Mouse (Mus musculus): Measurements from ENCODE around the gene Hhex. TPM values are rescaled to one million over a fixed set of nuclear protein-coding genes. Genes with fewer than 3 reads are reported as not detected.
A peak's percentile ranks its signal among the peaks of the same experiment; 100 is the strongest.

The Hhex gene
- total RNA-seq, 2 experiments from 2014 or later = 6.9 to 9.6 TPM

GRCm38 (mm10) chr19:37443631-37444140, 9.1 kb downstream of the Hhex start:
- intact Hi-C loops (cut with DNase I) = no loop called here
- no peak for DNase-seq

- DNase-seq = no peak
- intact Hi-C loops (cut with DNase I) = no loop called here
These were observed 13.6 kb downstream of the Hhex start for GRCm38 (mm10) chr19:37448212-37448611.

GRCm38 (mm10) chr19:37449246-37449645, 14.6 kb downstream of the Hhex start:
- DNase-seq = no peak
- intact Hi-C loops (cut with DNase I) = no loop called here

- intact Hi-C loops (cut with DNase I) = no loop called here
- no peak for DNase-seq
These were observed 20.9 kb downstream of the Hhex start for GRCm38 (mm10) chr19:37455528-37455927.

GRCm38 (mm10) chr19:37455961-37456360, 21.4 kb downstream of the Hhex start:
- no peak for DNase-seq

GRCm38 (mm10) chr19:37458013-37458412, 23.4 kb downstream of the Hhex start:
- intact Hi-C loops (cut with DNase I) = no loop called here
- DNase-seq = no peak

More at GRCm38 (mm10) chr19:37455961-37456360, 21.4 kb downstream of the Hhex start:
- intact Hi-C loops (cut with DNase I) = no loop called here

- intact Hi-C loops (cut with DNase I) = no loop called here
- no peak for DNase-seq
These were observed 31.8 kb downstream of the Hhex start for GRCm38 (mm10) chr19:37466403-37466802.

GRCm38 (mm10) chr19:37466978-37467377, 32.4 kb downstream of the Hhex start:
- intact Hi-C loops (cut with DNase I) = no loop called here
- DNase-seq = no peak

GRCm38 (mm10) chr19:37468841-37469566, 34.4 kb downstream of the Hhex start:
- DNase-seq = no peak
- intact Hi-C loops (cut with DNase I) = no loop called here

- intact Hi-C loops (cut with DNase I) = no loop called here
- no peak for DNase-seq
These were observed 37.1 kb downstream of the Hhex start for GRCm38 (mm10) chr19:37471680-37472079.

- no peak for DNase-seq
- intact Hi-C loops (cut with DNase I) = no loop called here
These were observed 38.0 kb downstream of the Hhex start for GRCm38 (mm10) chr19:37472589-37472988.

GRCm38 (mm10) chr19:37481704-37482103, 47.1 kb downstream of the Hhex start:
- DNase-seq = peak; percentile 24 to 25

GRCm38 (mm10) chr19:37482556-37483187, 48.1 kb downstream of the Hhex start:
- no peak for DNase-seq
- intact Hi-C loops (cut with DNase I) = loop anchor here (5.0 kb wide), 1 partner anchor 45 kb away; no protein-coding TSS in a partner anchor

More at GRCm38 (mm10) chr19:37481704-37482103, 47.1 kb downstream of the Hhex start:
- intact Hi-C loops (cut with DNase I) = loop anchor here (5.0 kb wide), 1 partner anchor 44 kb away; no protein-coding TSS in a partner anchor

- DNase-seq = no peak
- intact Hi-C loops (cut with DNase I) = loop anchor here (5.0 kb wide), 1 partner anchor 47 kb away; no protein-coding TSS in a partner anchor
These were observed 50.2 kb downstream of the Hhex start for GRCm38 (mm10) chr19:37484787-37485186.

- intact Hi-C loops (cut with DNase I) = no loop called here
- no peak for DNase-seq
These were observed 52.2 kb downstream of the Hhex start for GRCm38 (mm10) chr19:37486801-37487200.

GRCm38 (mm10) chr19:37487811-37488475, 53.3 kb downstream of the Hhex start:
- intact Hi-C loops (cut with DNase I) = no loop called here
- DNase-seq = no peak

GRCm38 (mm10) chr19:37488608-37489262, 54.1 kb downstream of the Hhex start:
- intact Hi-C loops (cut with DNase I) = no loop called here
- no peak for DNase-seq

All from heart, postnatal 10 days (tissue).